Mouse (Mus musculus): ENCODE results near the gene Maf.

DNA sequence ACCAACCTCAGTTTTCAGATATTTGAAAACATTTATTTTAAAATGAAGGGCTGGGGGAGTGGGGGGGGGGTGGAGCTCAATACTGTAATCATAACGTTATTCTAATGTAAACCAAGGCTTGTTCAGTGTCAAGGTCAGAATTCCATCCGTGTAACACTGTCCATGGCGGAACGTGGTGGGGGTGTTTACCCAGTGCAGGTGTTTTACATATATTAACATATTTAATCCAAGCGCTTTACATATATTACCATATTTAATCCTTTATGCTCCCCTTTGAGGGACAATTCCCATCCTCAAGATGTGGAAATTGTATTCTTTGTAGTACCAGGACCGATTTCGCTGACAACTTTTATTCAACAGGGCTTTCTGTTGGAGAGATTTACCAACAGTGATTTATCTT lies 24.3 kb downstream of the Maf start:
- TF ChIP-seq CTCF (IDR thresholded peaks at IDR 0.05; ENCODE audit: low read depth), result no peak
- TF ChIP-seq EP300 (IDR thresholded peaks at IDR 0.05; ENCODE audit: low read depth), result no peak

Measured in heart, postnatal 0 days (tissue).